Mouse (Mus musculus): ENCODE results near the gene Ptpn6. TPM values are rescaled to one million over a fixed set of nuclear protein-coding genes. Genes with fewer than 3 reads are reported as not detected.
A peak's percentile ranks its signal among the peaks of the same experiment; 100 is the strongest.

The Ptpn6 gene
- polyA plus RNA-seq, 1 experiment from 2014 or later, result 24.0 TPM

- H3K36me3 ChIP-seq (ENCODE audit: insufficient read depth, low read length), result no peaks in the 10 kb centered on the region
- no peaks in the 10 kb centered on the region for H3K9me3 ChIP-seq (ENCODE audit: low read length)
- H3K4me1 ChIP-seq (ENCODE audit: insufficient read depth, low read depth, low read length), result no peaks in the 10 kb centered on the region
- H3K9ac ChIP-seq (replicated peaks; ENCODE audit: low read depth), result no peak overlapping the region
- ATAC-seq (no peak), DNase-seq (ENCODE audit: low spot score) (no peak)
- TF ChIP-seq EP300 (IDR thresholded peaks at IDR 0.05), result no peak
- TF ChIP-seq CTCF (IDR thresholded peaks at IDR 0.05), result no peak
- no peak overlapping the region for H3K4me3 ChIP-seq (ENCODE audit: low read depth, low read length)
- no peak overlapping the region for H3K27ac ChIP-seq (ENCODE audit: low read length)
- WGBS, result 88% methylated on average over 9 of the region's 9 CpGs
- no peak overlapping the region for H3K4me2 ChIP-seq (replicated peaks; ENCODE audit: low read depth, low read length)
- no peaks in the 10 kb centered on the region for H3K27me3 ChIP-seq (replicated peaks; ENCODE audit: insufficient read depth, low read length)
Measured at GRCm38 (mm10) chr6:124673619-124674018, 64.9 kb downstream of the Ptpn6 start.

GRCm38 (mm10) chr6:124672100-124672499 lies 66.4 kb downstream of the Ptpn6 start:
- no peaks in the 10 kb centered on the region for H3K36me3 ChIP-seq (ENCODE audit: insufficient read depth, low read length)
- no peak overlapping the region for H3K4me2 ChIP-seq (replicated peaks; ENCODE audit: low read depth, low read length)
- no peaks in the 10 kb centered on the region for H3K4me1 ChIP-seq (ENCODE audit: insufficient read depth, low read depth, low read length)
- no peaks in the 10 kb centered on the region for H3K9me3 ChIP-seq (ENCODE audit: low read length)
- H3K27me3 ChIP-seq (replicated peaks; ENCODE audit: insufficient read depth, low read length), result no peaks in the 10 kb centered on the region
- H3K9ac ChIP-seq (replicated peaks; ENCODE audit: low read depth), result no peak overlapping the region
- WGBS, result 53% methylated on average over 6 of the region's 6 CpGs
- ATAC-seq, result no peak
- no peak for DNase-seq (ENCODE audit: low spot score)
- H3K4me3 ChIP-seq (ENCODE audit: low read depth, low read length), result no peak overlapping the region
- TF ChIP-seq CTCF (IDR thresholded peaks at IDR 0.05), result no peak
- TF ChIP-seq EP300 (IDR thresholded peaks at IDR 0.05), result no peak
- no peak overlapping the region for H3K27ac ChIP-seq (ENCODE audit: low read length)

MicroRNA genes within 50 kb of the gene (microRNA counts, 519-probe panel; counts per million panel counts)
- microRNA mmu-miR-141 (6,059 counts per million, percentile 79 among the panel's probes with 10 or more counts), microRNA mmu-miR-200c (6,320 counts per million, percentile 83 among the panel's probes with 10 or more counts)

Small RNAs within 50 kb of the gene (microRNA-seq; reads per million reads assigned to microRNA genes)
- gene Mir141 (2,103 reads per million, percentile 83 among the genes with 10 or more reads in this experiment), gene Mir200c (13,072 reads per million, percentile 95 among the genes with 10 or more reads in this experiment)

Other genes with a start within 250 kb of the Ptpn6 start
- gene C1rl, start 245.6 kb downstream of the Ptpn6 start, polyA plus RNA-seq (2015; fragmentation: Nextera tagmentation; extraction: Ambion mirVana), result 1.5 and 2.2 TPM in 2 replicates
- 23.2 and 24.7 TPM in 2 replicates for gene C1ra, start 226.3 kb downstream of the Ptpn6 start, polyA plus RNA-seq (2015; fragmentation: Nextera tagmentation; extraction: Ambion mirVana)
- 18.7 and 18.8 TPM in 2 replicates for gene C1s1, start 196.4 kb downstream of the Ptpn6 start, polyA plus RNA-seq (2015; fragmentation: Nextera tagmentation; extraction: Ambion mirVana)
- gene C1rb, start 168.4 kb downstream of the Ptpn6 start, polyA plus RNA-seq (2015; fragmentation: Nextera tagmentation; extraction: Ambion mirVana), result 0.06 TPM in 1 of 2 replicates, not detected in the other
- 0.12 TPM in 1 of 2 replicates, not detected in the other for gene C1s2, start 102.6 kb downstream of the Ptpn6 start, polyA plus RNA-seq (2015; fragmentation: Nextera tagmentation; extraction: Ambion mirVana)
- 67.3 and 74.2 TPM in 2 replicates for gene Lpcat3, start 75.7 kb downstream of the Ptpn6 start, polyA plus RNA-seq (2015; fragmentation: Nextera tagmentation; extraction: Ambion mirVana)
- 83.1 and 86.7 TPM in 2 replicates for gene Emg1, start 26.5 kb downstream of the Ptpn6 start, polyA plus RNA-seq (2015; fragmentation: Nextera tagmentation; extraction: Ambion mirVana)
- 162 and 169 TPM in 2 replicates for gene Phb2, start 26.4 kb downstream of the Ptpn6 start, polyA plus RNA-seq (2015; fragmentation: Nextera tagmentation; extraction: Ambion mirVana)
- 332 and 367 TPM in 2 replicates for gene Grcc10, start 2.7 kb upstream of the Ptpn6 start, polyA plus RNA-seq (2015; fragmentation: Nextera tagmentation; extraction: Ambion mirVana)
- not detected in 2 replicates for gene Gm45234, start 17.3 kb upstream of the Ptpn6 start, polyA plus RNA-seq (2015; fragmentation: Nextera tagmentation; extraction: Ambion mirVana)
- gene Atn1, start 17.8 kb upstream of the Ptpn6 start, polyA plus RNA-seq (2015; fragmentation: Nextera tagmentation; extraction: Ambion mirVana), result 9.6 and 11.2 TPM in 2 replicates
- 1.2 and 1.5 TPM in 2 replicates for gene Eno2, start 31.0 kb upstream of the Ptpn6 start, polyA plus RNA-seq (2015; fragmentation: Nextera tagmentation; extraction: Ambion mirVana)
- gene Lrrc23, start 41.0 kb upstream of the Ptpn6 start, polyA plus RNA-seq (2015; fragmentation: Nextera tagmentation; extraction: Ambion mirVana), result 26.7 and 34.0 TPM in 2 replicates
- 27.6 and 33.7 TPM in 2 replicates for gene Spsb2, start 69.9 kb upstream of the Ptpn6 start, polyA plus RNA-seq (2015; fragmentation: Nextera tagmentation; extraction: Ambion mirVana)
- 186 and 187 TPM in 2 replicates for gene Tpi1, start 75.6 kb upstream of the Ptpn6 start, polyA plus RNA-seq (2015; fragmentation: Nextera tagmentation; extraction: Ambion mirVana)
- 53.6 and 54.3 TPM in 2 replicates for gene Usp5, start 90.8 kb upstream of the Ptpn6 start, polyA plus RNA-seq (2015; fragmentation: Nextera tagmentation; extraction: Ambion mirVana)
- gene Cdca3, start 90.8 kb upstream of the Ptpn6 start, polyA plus RNA-seq (2015; fragmentation: Nextera tagmentation; extraction: Ambion mirVana), result 8.2 and 11.8 TPM in 2 replicates
- 0.24 and 0.26 TPM in 2 replicates for gene Gnb3, start 101.6 kb upstream of the Ptpn6 start, polyA plus RNA-seq (2015; fragmentation: Nextera tagmentation; extraction: Ambion mirVana)
- gene P3h3, start 119.0 kb upstream of the Ptpn6 start, polyA plus RNA-seq (2015; fragmentation: Nextera tagmentation; extraction: Ambion mirVana), result 8.4 and 9.3 TPM in 2 replicates
- gene Gpr162, start 125.3 kb upstream of the Ptpn6 start, polyA plus RNA-seq (2015; fragmentation: Nextera tagmentation; extraction: Ambion mirVana), result 0.20 and 0.26 TPM in 2 replicates
- gene Cd4, start 149.5 kb upstream of the Ptpn6 start, polyA plus RNA-seq (2015; fragmentation: Nextera tagmentation; extraction: Ambion mirVana), result 0.07 and 0.10 TPM in 2 replicates
- 2.3 TPM in 2 replicates for gene Lag3, start 173.0 kb upstream of the Ptpn6 start, polyA plus RNA-seq (2015; fragmentation: Nextera tagmentation; extraction: Ambion mirVana)
- gene Ptms, start 181.4 kb upstream of the Ptpn6 start, polyA plus RNA-seq (2015; fragmentation: Nextera tagmentation; extraction: Ambion mirVana), result 533 and 563 TPM in 2 replicates
- 289 and 300 TPM in 2 replicates for gene Mlf2, start 192.7 kb upstream of the Ptpn6 start, polyA plus RNA-seq (2015; fragmentation: Nextera tagmentation; extraction: Ambion mirVana)
- gene Cops7a, start 226.8 kb upstream of the Ptpn6 start, polyA plus RNA-seq (2015; fragmentation: Nextera tagmentation; extraction: Ambion mirVana), result 112 and 118 TPM in 2 replicates

Measured in lung, postnatal 0 days (tissue).